In the genomic region with DNA sequence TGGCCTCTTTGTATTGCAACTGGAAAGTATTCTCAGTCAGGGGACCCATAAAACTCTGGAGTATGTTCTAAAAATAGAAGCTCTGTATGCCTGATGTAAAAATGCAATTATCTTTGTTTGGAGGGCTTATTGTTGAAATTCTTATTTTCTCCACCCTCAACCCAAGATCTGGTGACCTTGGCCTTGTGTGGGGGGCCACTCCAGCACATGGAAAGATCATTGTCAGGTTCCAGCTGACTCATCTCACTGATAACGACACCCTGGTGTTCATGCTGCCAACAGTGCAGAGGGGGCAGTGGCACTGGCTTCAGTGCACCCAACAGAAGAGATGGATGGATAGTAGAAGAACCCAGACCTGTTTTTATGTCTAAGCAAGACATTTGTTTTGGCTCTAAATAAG, we compare ENCODE assay signal across 24 mouse cellular contexts.
DNase-seq lines count a peak whose midpoint lies in the region; ATAC-seq and TF ChIP-seq lines count a peak whose summit lies in the region.
"Had no signal": no experiment of that assay in that cellular context is flagged by ENCODE, and none has a peak within 500 bp of the region (broad histone marks: within the 10 kb centered on the region; RNA-seq: fewer than 3 reads in every experiment).

No protein-coding gene starts in this region.

- H3K9me3 ChIP-seq in heart, postnatal 0 days (replicated peaks; ENCODE audit: control insufficient read depth, low read length): no peaks in the 10 kb centered on the region
- no peaks in the 10 kb centered on the region for H3K9me3 ChIP-seq in hindbrain, postnatal 0 days (ENCODE audit: low read length)
- H3K9me3 ChIP-seq: embryonic facial prominence, embryonic 13.5 days; G1E; hindbrain, embryonic 12.5 days; midbrain, embryonic 13.5 days; neural tube, embryonic 13.5 days; stomach, embryonic 15.5 days had no signal

- H3K4me3 ChIP-seq in heart, adult 2 months: no peak overlapping the region
- H3K4me3 ChIP-seq in heart, postnatal 0 days (ENCODE audit: low read depth, low read length): no peak overlapping the region
- no peak overlapping the region for H3K4me3 ChIP-seq in left cerebral cortex, adult 2 months
- H3K4me3 ChIP-seq in hindbrain, postnatal 0 days (ENCODE audit: low read length): no peak overlapping the region
- H3K4me3 ChIP-seq: embryonic facial prominence, embryonic 13.5 days; hindbrain, embryonic 12.5 days; midbrain, embryonic 13.5 days; neural tube, embryonic 13.5 days; stomach, embryonic 15.5 days had no signal

- no peaks in the 10 kb centered on the region for H3K27me3 ChIP-seq in heart, adult 2 months (ENCODE audit: control insufficient read depth, insufficient read depth, low read length)
- no peaks in the 10 kb centered on the region for H3K27me3 ChIP-seq in heart, postnatal 0 days (ENCODE audit: control insufficient read depth, insufficient read depth, low read length)
- H3K27me3 ChIP-seq in hindbrain, postnatal 0 days (ENCODE audit: insufficient read depth, low read length): no peaks in the 10 kb centered on the region
- H3K27me3 ChIP-seq: embryonic facial prominence, embryonic 13.5 days; hindbrain, embryonic 12.5 days; midbrain, embryonic 13.5 days; neural tube, embryonic 13.5 days; stomach, embryonic 15.5 days had no signal

- DNase-seq in heart, adult 2 months: no peak
- DNase-seq in heart, postnatal 4 days: no peak
- DNase-seq in heart, postnatal 0 days (ENCODE audit: low spot score): no peak
- DNase-seq in heart, postnatal 36 days: no peak
- peak; percentile 11 for DNase-seq in ovary, postnatal 36 days (ENCODE audit: low spot score)
- DNase-seq in ovary, postnatal 14 days (ENCODE audit: low spot score): no peak
- DNase-seq in left cerebral cortex, adult 2 months (ENCODE audit: extremely low spot score in 1 of 2, low spot score in 2 of 2): no peak
- DNase-seq in hindbrain, postnatal 0 days (ENCODE audit: low spot score): no peak
- DNase-seq: cerebellum, adult 11-12 months; cerebellum, postnatal 14 days; gastrocnemius, postnatal 14 days; kidney, postnatal 36 days; lung, adult 18-20 months; lung, postnatal 14 days; right cerebral cortex, postnatal 25 days; thymus, adult 2 months had no signal

- ATAC-seq in heart, postnatal 0 days (ENCODE audit: insufficient read depth, low read depth): no peak
- ATAC-seq in hindbrain, postnatal 0 days: no peak
- ATAC-seq: forebrain, embryonic 14.5 days; midbrain, embryonic 13.5 days had no signal

- intact Hi-C loops in heart, adult 2 months (cut with DNase I): no loop called here
- intact Hi-C loops in heart, postnatal 36 days (cut with DNase I): no loop called here
- intact Hi-C loops in left cerebral cortex, adult 2 months (cut with DNase I): no loop called here

- TF ChIP-seq CTCF in heart, adult 2 months (IDR thresholded peaks at IDR 0.05): no peak
- TF ChIP-seq CTCF in heart, postnatal 0 days (IDR thresholded peaks at IDR 0.05; ENCODE audit: low read depth): no peak
- no peak for TF ChIP-seq CTCF in left cerebral cortex, adult 2 months (IDR thresholded peaks at IDR 0.05)
- no peak for TF ChIP-seq CTCF in hindbrain, postnatal 0 days (IDR thresholded peaks at IDR 0.05; ENCODE audit: low read depth)

- 14% methylated on average over 1 of the region's 1 CpGs for WGBS in heart, adult 2 months
- whole genome bisulfite sequencing in heart, postnatal 0 days: 13% methylated on average over 1 of the region's 1 CpGs
- WGBS in hindbrain, postnatal 0 days: 76% methylated on average over 1 of the region's 1 CpGs

- no peak for TF ChIP-seq EP300 in heart, adult 2 months (IDR thresholded peaks at IDR 0.05; ENCODE audit: insufficient read depth, low read depth, low read length)
- no peak for TF ChIP-seq EP300 in heart, postnatal 0 days (IDR thresholded peaks at IDR 0.05; ENCODE audit: low read depth)

- H3K79me2 ChIP-seq in heart, adult 2 months (replicated peaks; ENCODE audit: control insufficient read depth, insufficient read depth, low read length): no peaks in the 10 kb centered on the region

- H3K4me2 ChIP-seq in heart, postnatal 0 days (ENCODE audit: low read depth, low read length): no peak overlapping the region
- H3K4me2 ChIP-seq in hindbrain, postnatal 0 days (ENCODE audit: low read depth, low read length): no peak overlapping the region
- H3K4me2 ChIP-seq: embryonic facial prominence, embryonic 13.5 days; hindbrain, embryonic 12.5 days; liver, embryonic 11.5 days; midbrain, embryonic 13.5 days; neural tube, embryonic 13.5 days; stomach, embryonic 15.5 days had no signal

- no peak for TF ChIP-seq POLR2A in heart, adult 2 months (IDR thresholded peaks at IDR 0.05; ENCODE audit: insufficient read depth, low read depth, low read length)

- H3K9ac ChIP-seq in heart, adult 2 months (ENCODE audit: low read depth, low read length): no peak overlapping the region
- H3K9ac ChIP-seq in heart, postnatal 0 days (replicated peaks; ENCODE audit: low read depth, low read length): no peak overlapping the region
- no peak overlapping the region for H3K9ac ChIP-seq in hindbrain, postnatal 0 days (replicated peaks; ENCODE audit: low read length)
- H3K9ac ChIP-seq: embryonic facial prominence, embryonic 13.5 days; hindbrain, embryonic 12.5 days; midbrain, embryonic 13.5 days; neural tube, embryonic 13.5 days; stomach, embryonic 15.5 days had no signal

- peaks cover 3% of the 10 kb centered on the region; the same call in 1 of the 2 replicates for H3K4me1 ChIP-seq in heart, adult 2 months (ENCODE audit: control insufficient read depth, insufficient read depth, low read length)
- H3K4me1 ChIP-seq in heart, postnatal 0 days (ENCODE audit: control insufficient read depth, insufficient read depth): peaks cover 24% of the 10 kb centered on the region
- H3K4me1 ChIP-seq in hindbrain, postnatal 0 days (ENCODE audit: insufficient read depth, low read length): no peaks in the 10 kb centered on the region

- H3K36me3 ChIP-seq in heart, adult 2 months (ENCODE audit: control insufficient read depth, insufficient read depth, low read length): 0 out of 2 replicates have a peak, but pooled peaks cover 2% of the 10 kb centered on the region
- no peaks in the 10 kb centered on the region for H3K36me3 ChIP-seq in heart, postnatal 0 days (replicated peaks; ENCODE audit: control insufficient read depth, insufficient read depth, low read length)
- H3K36me3 ChIP-seq in hindbrain, postnatal 0 days (ENCODE audit: insufficient read depth, low read length): no peaks in the 10 kb centered on the region
- H3K36me3 ChIP-seq: embryonic facial prominence, embryonic 13.5 days; G1E; hindbrain, embryonic 12.5 days; midbrain, embryonic 13.5 days; neural tube, embryonic 13.5 days; stomach, embryonic 15.5 days had no signal

- peak overlapping the region; percentile 18; the same call in 1 of the 2 replicates for H3K27ac ChIP-seq in heart, adult 2 months
- H3K27ac ChIP-seq in heart, postnatal 0 days (ENCODE audit: low read depth): peak overlapping the region; percentile 27; the same call in 1 of the 2 replicates
- no peak overlapping the region for H3K27ac ChIP-seq in left cerebral cortex, adult 2 months
- H3K27ac ChIP-seq in hindbrain, postnatal 0 days: no peak overlapping the region
- H3K27ac ChIP-seq: embryonic facial prominence, embryonic 13.5 days; hindbrain, embryonic 12.5 days; midbrain, embryonic 13.5 days; neural tube, embryonic 13.5 days; stomach, embryonic 15.5 days had no signal

Comparison
In these comparisons a context has a peak if more than half of its experiments do, and no peak if none do; other contexts are left out.
1. H3K27ac ChIP-seq: peak in heart, adult 2 months (single experiment) and heart, postnatal 0 days (single experiment); none in left cerebral cortex, adult 2 months (single experiment) and hindbrain, postnatal 0 days (single experiment).